Mouse (Mus musculus) heart, adult 2 months (tissue): Measurements from ENCODE around the gene B3gnt4.

Source experiments
- CTCF ChIP-seq: fragments of 200-600 bp; IDR thresholded peaks from 2 replicates; pipeline ENCODE4 v1.8.1; 2022; ENCODE audit warnings: antibody characterized with exemption, mild to moderate bottlenecking, moderate library complexity
- POLR2A ChIP-seq: fragments of 200-500 bp; IDR thresholded peaks from 2 replicates; pipeline ENCODE4 v1.6.1; 2011; ENCODE audit warnings: mild to moderate bottlenecking, low read depth, low read length, control low read depth; ENCODE audit not compliant: insufficient read depth

DNA sequence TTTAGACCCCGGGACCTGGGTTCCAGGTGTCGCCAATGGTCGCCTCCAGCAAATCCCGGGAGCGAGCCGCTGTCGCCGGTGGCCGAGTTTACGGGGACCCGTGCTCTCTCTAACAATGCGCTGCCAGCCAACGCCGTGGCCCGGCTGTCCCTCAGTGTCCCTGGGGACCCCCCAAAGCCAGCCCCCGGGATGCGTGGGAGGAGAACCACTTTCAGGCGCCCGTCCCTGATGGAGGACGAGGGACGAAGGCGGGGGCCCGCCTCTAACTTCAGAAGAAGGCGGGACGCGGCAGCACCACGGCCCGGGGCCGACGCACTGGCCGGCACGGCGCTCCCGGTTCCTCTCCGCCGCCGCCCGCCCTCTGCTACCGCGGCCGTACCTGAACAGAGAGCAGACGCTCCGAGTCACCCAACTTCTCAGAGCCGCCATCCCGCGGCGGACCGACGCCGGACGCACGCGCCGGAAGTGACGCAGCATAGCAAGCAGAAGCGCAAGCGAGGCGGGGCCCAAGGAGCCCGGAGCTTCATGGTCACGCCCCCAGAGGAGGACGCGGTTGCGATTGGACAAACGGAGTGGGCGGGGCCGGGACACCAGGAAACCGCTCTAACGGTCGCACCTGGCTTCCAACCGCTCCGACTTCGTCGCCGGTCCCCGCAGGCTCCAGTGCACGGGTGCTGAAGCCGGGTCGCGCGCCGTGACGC lies 13.6 kb downstream of the B3gnt4 start, which contains the start of gene Diablo:
- no peak for TF ChIP-seq CTCF
- TF ChIP-seq POLR2A, result peak; percentile 92
